Mouse (Mus musculus) limb, embryonic 15.5 days (tissue): ENCODE data around the gene Gm9821. TPM values are rescaled to one million over a fixed set of nuclear protein-coding genes. Genes with fewer than 3 reads are reported as not detected.

Source experiments
- ATAC-seq: fragments of 200-750 bp; cut with Nextera tagmentation; 2 replicates; pipeline ENCODE4 v1.8.0; 2017; ENCODE audit warnings: low read depth, moderate TSS enrichment; ENCODE audit not compliant: insufficient number of reproducible peaks, low FRiP score, low TSS enrichment
- H3K27ac ChIP-seq: fragments of 300-500 bp; sonication (generic); 2 replicates; pipeline ENCODE4 v1.5.1; 2015; ENCODE audit warnings: moderate library complexity, mild to moderate bottlenecking, inconsistent platforms
- H3K27me3 ChIP-seq: fragments of 300-500 bp; sonication (generic); 2 replicates; pipeline ENCODE4 v1.6.1; 2015; ENCODE audit warnings: inconsistent platforms
- H3K36me3 ChIP-seq: fragments of 300-500 bp; sonication (generic); 2 replicates; pipeline ENCODE4 v1.6.1; 2015; ENCODE audit warnings: inconsistent platforms
- H3K4me1 ChIP-seq: fragments of 300-500 bp; sonication (generic); 2 replicates; pipeline ENCODE4 v1.6.1; 2015; ENCODE audit warnings: inconsistent platforms
- H3K4me2 ChIP-seq: fragments of 300-500 bp; sonication (generic); 2 replicates; pipeline ENCODE4 v1.6.1; 2015; ENCODE audit warnings: mild to moderate bottlenecking, inconsistent platforms
- H3K4me3 ChIP-seq: fragments of 300-500 bp; sonication (generic); 2 replicates; pipeline ENCODE4 v1.5.1; 2015; ENCODE audit warnings: mild to moderate bottlenecking, inconsistent platforms
- H3K9ac ChIP-seq: fragments of 300-500 bp; sonication (generic); 2 replicates; pipeline ENCODE4 v1.6.1; 2015; ENCODE audit warnings: inconsistent platforms
- H3K9me3 ChIP-seq: fragments of 300-500 bp; sonication (generic); 2 replicates; pipeline ENCODE4 v1.6.1; 2016; ENCODE audit warnings: inconsistent platforms
- WGBS: fragments of 180-500 bp; shearing (Covaris S2); methylation state at CpG from one replicate; pipeline ENCODE4 v1.1.7; 2015; 5-methylcytosine and 5-hydroxymethylcytosine counted together
- polyA plus RNA-seq: library from polyadenylated mRNA; unstranded; fragments of >200 nt; fragmentation: Nextera tagmentation; extraction: Ambion mirVana; gene quantifications from 2 replicates; pipeline ENCODE4 v1.2.1, GENCODE M21; 2015

Gm9821 gene
- polyA plus RNA-seq, 1 experiment from 2014 or later, result 0.45 TPM

- Histone ChIP-seq H3K9ac (no peak overlapping the region), H3K9me3 (no peaks in the 10 kb centered on the region), H3K27ac (no peak overlapping the region), H3K4me2 (no peak overlapping the region), H3K4me3 (no peak overlapping the region), H3K36me3 (peaks cover 68% of the 10 kb centered on the region), H3K4me1 (peaks cover 12% of the 10 kb centered on the region), H3K27me3 (peaks cover 19% of the 10 kb centered on the region)
- no peak for ATAC-seq
- 88% methylated on average over 7 of the region's 7 CpGs for WGBS
These were observed 28.4 kb upstream of the Gm9821 start for GRCm38 (mm10) chr2:91917096-91917495.

GRCm38 (mm10) chr2:91920130-91920529 is 25.4 kb upstream of the Gm9821 start:
- Histone ChIP-seq H3K4me1 (peaks cover 32% of the 10 kb centered on the region), H3K27me3 (peaks cover 46% of the 10 kb centered on the region), H3K27ac (no peak overlapping the region), H3K4me3 (no peak overlapping the region), H3K36me3 (peaks cover 38% of the 10 kb centered on the region), H3K9me3 (no peaks in the 10 kb centered on the region), H3K9ac (no peak overlapping the region), H3K4me2 (no peak overlapping the region)
- ATAC-seq, result no peak
- 60% methylated on average over 4 of the region's 4 CpGs for WGBS

GRCm38 (mm10) chr2:91921181-91921789 is 24.2 kb upstream of the Gm9821 start:
- Histone ChIP-seq H3K36me3 (peaks cover 28% of the 10 kb centered on the region), H3K27me3 (peaks cover 54% of the 10 kb centered on the region), H3K4me2 (peak overlapping the region; percentile 98), H3K9ac (no peak overlapping the region), H3K4me1 (peaks cover 35% of the 10 kb centered on the region), H3K27ac (no peak overlapping the region), H3K9me3 (no peaks in the 10 kb centered on the region), H3K4me3 (peak overlapping the region; percentile 56)
- 4% methylated on average over 31 of the region's 31 CpGs for WGBS
- no peak for ATAC-seq

DNA sequence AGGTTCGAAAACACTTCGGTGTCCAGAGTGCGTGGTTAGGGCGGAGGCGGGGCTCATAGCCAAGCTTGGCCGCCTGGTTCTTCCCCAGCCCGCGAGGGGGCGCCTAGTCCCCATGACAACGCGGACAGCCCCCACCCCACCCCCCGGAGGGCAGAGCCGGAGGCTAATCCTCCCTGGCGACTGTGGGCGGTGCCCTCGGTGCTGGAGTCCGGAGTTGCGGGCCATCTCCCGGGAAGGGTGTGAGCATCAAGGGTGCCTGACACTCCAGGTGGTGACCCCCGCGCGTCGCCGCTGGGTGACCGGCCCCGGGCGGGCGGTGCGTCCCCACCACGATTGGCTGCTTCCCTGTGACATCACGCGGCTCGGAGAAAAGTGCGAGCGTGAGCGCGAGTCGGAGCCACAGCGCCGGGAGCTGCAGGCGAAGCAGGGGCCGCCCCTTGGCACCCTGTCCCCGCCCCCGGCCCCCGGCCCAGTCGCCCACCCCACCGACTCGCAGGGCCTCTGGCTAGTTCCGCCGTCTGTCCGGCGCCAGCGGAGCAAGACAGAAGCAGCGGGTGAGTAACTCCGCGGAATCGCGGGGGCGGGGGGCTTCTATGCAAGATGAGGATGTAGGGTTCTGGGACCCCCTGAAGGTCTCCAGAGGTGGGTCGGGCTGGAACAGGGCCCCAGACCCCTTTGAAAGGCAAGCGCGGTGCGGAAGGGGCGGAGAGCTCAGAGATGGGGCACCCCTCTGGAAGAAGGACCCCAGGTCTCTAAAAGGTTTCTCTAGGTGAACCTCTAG is 23.5 kb upstream of the Gm9821 start:
- no peaks in the 10 kb centered on the region for H3K9me3 ChIP-seq
- no peak overlapping the region for H3K27ac ChIP-seq
- H3K36me3 ChIP-seq, result peaks cover 21% of the 10 kb centered on the region
- H3K4me1 ChIP-seq, result peaks cover 35% of the 10 kb centered on the region
- H3K4me3 ChIP-seq, result peak overlapping the region; percentile 56
- peak; percentile 13; the same call in 1 of the 2 replicates for ATAC-seq
- peak overlapping the region; percentile 20; the same call in 1 of the 2 replicates for H3K9ac ChIP-seq
- H3K4me2 ChIP-seq, result peak overlapping the region; percentile 98
- peaks cover 54% of the 10 kb centered on the region for H3K27me3 ChIP-seq
- under 1% methylated on average over 64 of the region's 64 CpGs for WGBS

GRCm38 (mm10) chr2:91922586-91923414 is 22.7 kb upstream of the Gm9821 start:
- Histone ChIP-seq H3K9me3 (no peaks in the 10 kb centered on the region), H3K4me3 (peak overlapping the region; percentile 56), H3K4me1 (peaks cover 38% of the 10 kb centered on the region), H3K9ac (no peak overlapping the region), H3K36me3 (peaks cover 13% of the 10 kb centered on the region), H3K27me3 (peaks cover 54% of the 10 kb centered on the region), H3K27ac (no peak overlapping the region), H3K4me2 (peak overlapping the region; percentile 98)
- WGBS, result 4% methylated on average over 37 of the region's 37 CpGs
- no peak for ATAC-seq

GRCm38 (mm10) chr2:91923415-91924337 is 21.8 kb upstream of the Gm9821 start:
- H3K4me2 ChIP-seq, result peak overlapping the region; percentile 98
- H3K4me3 ChIP-seq, result peak overlapping the region; percentile 56
- no peak overlapping the region for H3K27ac ChIP-seq
- ATAC-seq, result no peak
- H3K9ac ChIP-seq, result no peak overlapping the region; the same call in 1 of the 2 replicates
- peaks cover 4% of the 10 kb centered on the region for H3K36me3 ChIP-seq
- 4% methylated on average over 54 of the region's 54 CpGs for WGBS
- no peaks in the 10 kb centered on the region for H3K9me3 ChIP-seq
- H3K27me3 ChIP-seq, result peaks cover 54% of the 10 kb centered on the region
- H3K4me1 ChIP-seq, result peaks cover 44% of the 10 kb centered on the region

GRCm38 (mm10) chr2:91924726-91925125 is 20.8 kb upstream of the Gm9821 start:
- ATAC-seq, result no peak
- WGBS, result 65% methylated on average over 1 of the region's 1 CpGs
- peaks cover 54% of the 10 kb centered on the region for H3K27me3 ChIP-seq
- H3K27ac ChIP-seq, result no peak overlapping the region
- no peak overlapping the region for H3K4me2 ChIP-seq
- no peaks in the 10 kb centered on the region for H3K9me3 ChIP-seq
- peaks cover 51% of the 10 kb centered on the region for H3K4me1 ChIP-seq
- H3K4me3 ChIP-seq, result no peak overlapping the region
- no peak overlapping the region for H3K9ac ChIP-seq
- no peaks in the 10 kb centered on the region for H3K36me3 ChIP-seq

GRCm38 (mm10) chr2:91925442-91925841 is 20.1 kb upstream of the Gm9821 start:
- Histone ChIP-seq H3K9ac (no peak overlapping the region), H3K4me2 (no peak overlapping the region), H3K4me3 (no peak overlapping the region), H3K9me3 (no peaks in the 10 kb centered on the region), H3K27ac (no peak overlapping the region), H3K27me3 (peaks cover 51% of the 10 kb centered on the region), H3K36me3 (no peaks in the 10 kb centered on the region), H3K4me1 (peaks cover 57% of the 10 kb centered on the region)
- 69% methylated on average over 15 of the region's 15 CpGs for whole genome bisulfite sequencing
- no peak for ATAC-seq

- H3K9ac ChIP-seq, result no peak within 1 kb of the TSS
- H3K27ac ChIP-seq, result no peak within 1 kb of the TSS
- H3K4me2 ChIP-seq, result peak within 1 kb of the TSS; percentile 21; the same call in 1 of the 2 replicates
- H3K36me3 ChIP-seq, result no peaks in the 10 kb centered on the region
- no peak for ATAC-seq
- no peaks in the 10 kb centered on the region for H3K9me3 ChIP-seq
- WGBS, result 80% methylated on average over 3 of the region's 3 CpGs
- H3K4me1 ChIP-seq, result peaks cover 57% of the 10 kb centered on the region
- H3K4me3 ChIP-seq, result peak within 1 kb of the TSS; percentile 4; the same call in 1 of the 2 replicates
- H3K27me3 ChIP-seq, result peaks cover 36% of the 10 kb centered on the region
These were observed 18.6 kb upstream of the Gm9821 start, which contains the start of gene Chrm4 for GRCm38 (mm10) chr2:91926949-91927348. Chrm4 (plus strand) TSS chr2:91927249.

GRCm38 (mm10) chr2:91927826-91928533 is 17.5 kb upstream of the Gm9821 start:
- H3K9me3 ChIP-seq, result no peaks in the 10 kb centered on the region
- H3K27ac ChIP-seq, result no peak overlapping the region
- peak overlapping the region; percentile 4; the same call in 1 of the 2 replicates for H3K4me3 ChIP-seq
- no peak overlapping the region for H3K9ac ChIP-seq
- H3K27me3 ChIP-seq, result peaks cover 26% of the 10 kb centered on the region
- peaks cover 57% of the 10 kb centered on the region for H3K4me1 ChIP-seq
- ATAC-seq, result no peak
- H3K4me2 ChIP-seq, result peak overlapping the region; percentile 21; the same call in 1 of the 2 replicates
- H3K36me3 ChIP-seq, result peaks cover 1% of the 10 kb centered on the region; the same call in 1 of the 2 replicates
- 46% methylated on average over 34 of the region's 34 CpGs for WGBS
